Mouse (Mus musculus): ENCODE results near the gene Rad54l2. TPM values are rescaled to one million over a fixed set of nuclear protein-coding genes. Genes with fewer than 3 reads are reported as not detected.

The Rad54l2 gene
- 7.5 TPM for polyA plus RNA-seq (2014; fragmentation: Illumina TruSeq; extraction: RNeasy Lipid Tissue Mini Kit (QIAGEN cat#74804); ENCODE audit: low read depth, low replicate concordance)

DNA sequence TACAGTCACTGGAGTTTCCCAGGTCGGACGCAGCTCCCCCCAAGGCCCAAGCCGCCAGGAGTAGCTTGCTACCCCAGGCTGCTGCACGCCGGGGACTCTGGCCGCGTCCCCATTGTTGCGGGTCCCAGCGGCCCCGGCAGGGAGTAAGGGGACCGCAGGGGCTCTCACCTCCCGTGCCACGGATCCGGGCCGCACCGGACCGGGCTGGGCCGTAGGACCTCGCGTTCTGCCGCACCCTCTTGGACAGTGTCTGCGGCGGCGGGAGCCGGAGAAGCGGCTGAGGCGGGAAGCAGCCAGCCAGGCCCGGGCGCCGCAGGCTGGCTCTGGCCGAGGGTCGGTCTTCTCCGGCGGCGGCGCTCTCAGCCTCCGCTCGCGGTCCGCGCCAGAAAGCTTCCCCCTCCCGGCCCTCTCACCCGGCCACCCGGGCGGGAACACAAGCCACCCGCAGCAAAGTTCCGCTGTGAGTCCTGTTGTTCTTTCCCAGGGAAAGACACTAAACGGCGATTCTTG, at the start of gene Rad54l2:
Gene Rad54l2, minus strand, starts transcription at position 383 of the 510 bp plus-strand sequence.

DNA sequence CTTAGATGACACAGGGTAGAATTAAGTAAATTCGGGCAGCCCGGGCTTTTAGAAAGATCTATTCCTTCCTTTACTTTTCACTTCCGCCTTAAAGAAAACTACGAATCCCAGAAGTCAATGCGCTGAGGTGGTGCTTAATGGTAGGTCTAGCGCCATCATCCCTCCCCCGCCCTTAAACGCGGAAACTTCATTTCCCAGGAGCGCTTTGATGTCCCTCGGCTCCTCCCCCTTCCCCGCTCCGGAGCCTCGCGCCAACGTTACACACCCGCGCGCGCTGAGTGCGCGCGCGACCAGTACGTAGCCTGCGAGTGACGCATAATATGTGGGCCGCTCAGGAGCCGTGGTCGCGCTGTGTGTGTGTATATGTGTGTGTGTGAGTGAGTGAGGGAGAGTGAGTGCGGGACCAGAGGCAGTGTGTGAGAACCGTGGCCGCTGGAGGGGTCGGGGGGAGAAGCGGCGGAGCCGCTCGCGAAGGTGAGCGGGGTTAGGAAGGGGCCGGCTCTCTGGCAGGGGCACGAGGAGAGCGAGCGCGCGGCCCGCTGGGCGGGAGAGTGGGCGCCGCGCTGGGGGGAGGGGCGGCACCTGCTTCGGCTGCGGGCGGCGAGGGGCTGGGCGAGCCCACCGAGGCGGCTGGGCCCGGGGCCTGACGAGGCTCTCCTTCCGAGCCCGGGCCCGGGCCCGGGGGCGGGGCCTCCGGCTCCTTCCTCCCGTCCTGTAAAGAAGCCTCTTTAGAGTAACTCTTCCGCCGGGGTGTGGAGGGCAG, 32.8 kb upstream of the Rad54l2 start, which contains the start of gene Dcaf1:
Gene Dcaf1, plus strand, starts transcription at position 257 of the 763 bp plus-strand sequence.

DNA sequence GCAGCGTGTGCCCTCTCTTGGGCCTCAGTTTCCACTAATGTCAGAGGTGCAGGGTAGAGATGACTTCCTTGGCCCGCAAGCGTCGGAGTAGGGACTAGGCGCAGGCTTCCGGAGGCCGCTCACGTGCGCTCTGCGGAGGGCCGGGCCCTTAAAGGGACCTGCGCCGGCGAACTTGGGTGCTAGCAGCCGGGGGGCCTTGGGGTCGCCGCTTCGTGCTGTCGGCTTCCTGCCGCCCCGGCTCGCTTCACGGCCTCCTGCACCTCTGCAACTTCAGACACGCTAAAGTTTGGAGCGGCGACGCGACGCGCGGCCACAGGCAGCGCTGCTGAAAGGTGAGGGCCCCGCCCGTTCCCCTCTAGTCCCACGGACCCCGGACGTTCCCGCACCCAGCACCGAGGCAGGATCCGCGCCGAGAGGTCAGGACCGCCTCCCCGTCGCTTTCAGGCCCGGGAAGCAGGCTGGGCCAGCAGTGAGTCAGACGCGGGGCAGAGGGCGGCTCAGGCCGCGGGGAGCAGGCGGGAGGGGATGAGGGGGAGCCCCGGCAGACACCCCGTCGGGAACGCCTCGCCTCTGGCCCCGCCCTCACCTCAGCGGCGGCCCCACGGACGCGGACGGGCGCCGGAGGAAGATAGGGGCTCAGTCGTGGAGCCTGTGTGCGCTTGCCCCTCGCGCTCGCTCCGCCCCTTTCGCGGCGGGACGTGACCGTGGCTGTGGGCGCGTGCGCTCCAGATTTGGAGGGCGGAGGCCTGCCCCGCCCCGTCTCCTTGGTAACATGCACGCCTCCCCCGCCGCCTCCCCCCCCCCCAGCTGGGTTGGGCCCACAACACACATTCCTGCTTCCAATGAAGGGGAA, 103.5 kb downstream of the Rad54l2 start, which contains the start of gene Tex264:
Gene Tex264, minus strand, starts transcription at position 679 of the 853 bp plus-strand sequence.

DNA sequence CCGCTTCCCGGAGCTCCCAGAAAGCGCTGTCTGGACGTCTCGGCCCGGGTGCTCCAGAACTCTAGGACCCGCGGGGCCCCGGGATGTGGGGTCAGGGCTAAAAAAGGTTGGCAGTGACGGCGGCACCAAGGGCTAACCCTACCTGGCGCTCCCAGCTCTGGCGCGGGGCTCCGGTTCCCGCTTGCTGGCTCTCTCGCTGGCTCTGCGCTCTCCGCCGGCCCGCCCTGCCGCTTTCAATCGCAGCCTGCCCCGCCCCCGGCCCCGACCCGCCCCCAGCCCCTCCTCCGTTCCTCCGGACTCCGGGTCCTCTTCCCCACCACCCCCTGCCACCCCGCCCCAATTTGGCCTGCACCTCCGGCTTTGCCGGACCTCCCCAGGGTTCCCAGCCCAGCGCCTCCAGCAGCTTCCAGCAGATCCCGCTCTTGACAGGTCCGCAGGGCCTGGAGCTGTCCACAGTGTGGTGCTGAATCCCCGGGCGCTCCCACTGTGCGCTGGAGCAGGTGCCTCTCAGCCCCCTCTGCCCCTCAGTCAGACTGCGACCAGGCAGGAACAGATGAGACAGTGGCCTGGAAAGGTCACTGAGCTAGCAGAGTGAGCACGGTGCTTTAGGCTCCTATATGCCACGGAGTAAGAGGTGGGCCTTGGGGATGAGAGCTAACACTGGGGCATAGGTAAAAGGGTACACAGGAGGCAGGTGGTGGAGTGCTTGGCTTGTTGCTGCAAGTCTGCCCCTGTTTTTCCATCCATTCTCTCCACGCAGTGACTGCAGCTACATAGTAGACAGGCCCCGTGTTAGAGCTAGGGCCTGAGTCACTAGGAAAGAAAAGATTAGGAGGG, 132.9 kb downstream of the Rad54l2 start, which contains the start of gene Grm2:
Gene Grm2, minus strand, starts transcription at position 199 of the 837 bp plus-strand sequence.

Other genes starting within 250 kb of the Rad54l2 start
- gene Iqcf3, start 227.6 kb downstream of the Rad54l2 start, polyA plus RNA-seq (2014; fragmentation: Illumina TruSeq; extraction: RNeasy Lipid Tissue Mini Kit (QIAGEN cat#74804); ENCODE audit: low read depth, low replicate concordance): not detected
- not detected for gene Iqcf4, start 218.2 kb downstream of the Rad54l2 start, polyA plus RNA-seq (2014; fragmentation: Illumina TruSeq; extraction: RNeasy Lipid Tissue Mini Kit (QIAGEN cat#74804); ENCODE audit: low read depth, low replicate concordance)
- not detected for gene Iqcf6, start 162.6 kb downstream of the Rad54l2 start, polyA plus RNA-seq (2014; fragmentation: Illumina TruSeq; extraction: RNeasy Lipid Tissue Mini Kit (QIAGEN cat#74804); ENCODE audit: low read depth, low replicate concordance)
- gene Grm2, start 133.1 kb downstream of the Rad54l2 start, polyA plus RNA-seq (2014; fragmentation: Illumina TruSeq; extraction: RNeasy Lipid Tissue Mini Kit (QIAGEN cat#74804); ENCODE audit: low read depth, low replicate concordance): not detected
- 5.0 TPM for gene Tex264, start 103.3 kb downstream of the Rad54l2 start, polyA plus RNA-seq (2014; fragmentation: Illumina TruSeq; extraction: RNeasy Lipid Tissue Mini Kit (QIAGEN cat#74804); ENCODE audit: low read depth, low replicate concordance)
- 28.0 TPM for gene Dcaf1, start 32.7 kb upstream of the Rad54l2 start, polyA plus RNA-seq (2014; fragmentation: Illumina TruSeq; extraction: RNeasy Lipid Tissue Mini Kit (QIAGEN cat#74804); ENCODE audit: low read depth, low replicate concordance)
- gene Rbm15b, start 98.2 kb upstream of the Rad54l2 start, polyA plus RNA-seq (2014; fragmentation: Illumina TruSeq; extraction: RNeasy Lipid Tissue Mini Kit (QIAGEN cat#74804); ENCODE audit: low read depth, low replicate concordance): 6.1 TPM
- gene Manf, start 102.8 kb upstream of the Rad54l2 start, polyA plus RNA-seq (2014; fragmentation: Illumina TruSeq; extraction: RNeasy Lipid Tissue Mini Kit (QIAGEN cat#74804); ENCODE audit: low read depth, low replicate concordance): 88.9 TPM

Data from kidney, adult 10 weeks (tissue).